Mouse (Mus musculus): Measurements from ENCODE around the gene Phyhd1. TPM values are rescaled to one million over a fixed set of nuclear protein-coding genes. Genes with fewer than 3 reads are reported as not detected.

Gene Phyhd1
- total and polyA plus RNA-seq, 3 experiments, result 8.5 to 18.0 (median 17.5) TPM

GRCm38 (mm10) chr2:30285416-30286181 is 19.6 kb downstream of the Phyhd1 start:
- DNase-seq, result no peak

GRCm38 (mm10) chr2:30286192-30287026 is 20.4 kb downstream of the Phyhd1 start, which contains the start of the genes Dolk and Nup188:
Dolk (minus strand) TSS chr2:30286334.
Nup188 (plus strand) TSS chr2:30286397.
- DNase-seq, result peak; percentile 97

GRCm38 (mm10) chr2:30287027-30287373 is 21.0 kb downstream of the Phyhd1 start:
- DNase-seq, result peak; percentile 21

GRCm38 (mm10) chr2:30299525-30299924 is 33.5 kb downstream of the Phyhd1 start:
- DNase-seq, result peak; percentile 34

- DNase-seq, result no peak
Measured at GRCm38 (mm10) chr2:30299966-30300365, 34.0 kb downstream of the Phyhd1 start.

- DNase-seq, result no peak
Measured at GRCm38 (mm10) chr2:30306087-30306486, 40.1 kb downstream of the Phyhd1 start.

GRCm38 (mm10) chr2:30309351-30309750 is 43.3 kb downstream of the Phyhd1 start:
- DNase-seq, result no peak

GRCm38 (mm10) chr2:30311481-30311880 is 45.5 kb downstream of the Phyhd1 start:
- DNase-seq, result peak; percentile 70

- no peak for DNase-seq
Measured at GRCm38 (mm10) chr2:30316136-30316535, 50.1 kb downstream of the Phyhd1 start.

- DNase-seq, result no peak
Measured at GRCm38 (mm10) chr2:30316955-30317354, 51.0 kb downstream of the Phyhd1 start.

GRCm38 (mm10) chr2:30319260-30319659 is 53.3 kb downstream of the Phyhd1 start:
- DNase-seq, result no peak

GRCm38 (mm10) chr2:30323111-30323510 is 57.1 kb downstream of the Phyhd1 start:
- peak; percentile 67 for DNase-seq

GRCm38 (mm10) chr2:30325296-30325695 is 59.3 kb downstream of the Phyhd1 start:
- DNase-seq, result peak; percentile 62

GRCm38 (mm10) chr2:30327276-30327675 is 61.3 kb downstream of the Phyhd1 start:
- DNase-seq, result peak; percentile 66

- peak; percentile 31 for DNase-seq
Measured at GRCm38 (mm10) chr2:30328791-30329190, 62.8 kb downstream of the Phyhd1 start.

Other genes with a start within 250 kb of the Phyhd1 start
- 10 to 100 TPM; 14.7 to 22.0 TPM for gene Wdr34, start 217.3 kb upstream of the Phyhd1 start, total RNA-seq (2021)
- gene Wdr34, start 217.3 kb upstream of the Phyhd1 start, polyA plus RNA-seq (2012; rRNA removed), result 59.2 and 62.5 TPM in 2 replicates
- gene Set, start 208.8 kb upstream of the Phyhd1 start, total RNA-seq (2021), result 100 to 1,000 TPM; 202 to 236 TPM
- 94.3 and 101 TPM in 2 replicates for gene Set, start 208.8 kb upstream of the Phyhd1 start, polyA plus RNA-seq (2012; rRNA removed)
- gene Pkn3, start 188.5 kb upstream of the Phyhd1 start, total RNA-seq (2021), result 1 to 10 TPM; 4.7 to 6.2 TPM
- gene Pkn3, start 188.5 kb upstream of the Phyhd1 start, polyA plus RNA-seq (2012; rRNA removed), result 5.5 and 8.8 TPM in 2 replicates
- 10 to 100 TPM; 16.2 to 18.9 TPM for gene Zdhhc12, start 172.6 kb upstream of the Phyhd1 start, total RNA-seq (2021)
- gene Zdhhc12, start 172.6 kb upstream of the Phyhd1 start, polyA plus RNA-seq (2012; rRNA removed), result 120 and 123 TPM in 2 replicates
- gene Zer1, start 141.6 kb upstream of the Phyhd1 start, total RNA-seq (2021), result 10 to 100 TPM; 35.0 to 40.2 TPM
- 91.0 and 95.5 TPM in 2 replicates for gene Zer1, start 141.6 kb upstream of the Phyhd1 start, polyA plus RNA-seq (2012; rRNA removed)
- gene Tbc1d13, start 132.5 kb upstream of the Phyhd1 start, total RNA-seq (2021), result 10 to 100 TPM; 47.8 to 55.2 TPM
- 60.2 and 69.7 TPM in 2 replicates for gene Tbc1d13, start 132.5 kb upstream of the Phyhd1 start, polyA plus RNA-seq (2012; rRNA removed)
- 10 to 100 TPM; 29.2 to 42.5 TPM for gene Endog, start 94.7 kb upstream of the Phyhd1 start, total RNA-seq (2021)
- gene Endog, start 94.7 kb upstream of the Phyhd1 start, polyA plus RNA-seq (2012; rRNA removed), result 134 and 158 TPM in 2 replicates
- 10 to 100 TPM; 18.7 to 23.6 TPM for gene Spout1, start 87.7 kb upstream of the Phyhd1 start, total RNA-seq (2021)
- 28.5 and 36.4 TPM in 2 replicates for gene Spout1, start 87.7 kb upstream of the Phyhd1 start, polyA plus RNA-seq (2012; rRNA removed)
- 10 to 100 TPM; 22.1 to 23.9 TPM for gene Kyat1, start 60.4 kb upstream of the Phyhd1 start, total RNA-seq (2021)
- gene Kyat1, start 60.4 kb upstream of the Phyhd1 start, polyA plus RNA-seq (2012; rRNA removed), result 28.7 and 37.3 TPM in 2 replicates
- gene Lrrc8a, start 28.5 kb upstream of the Phyhd1 start, total RNA-seq (2021), result 10 to 100 TPM; 59.3 to 65.7 TPM
- gene Lrrc8a, start 28.5 kb upstream of the Phyhd1 start, polyA plus RNA-seq (2012; rRNA removed), result 40.5 and 44.8 TPM in 2 replicates
- 1 to 10 TPM in 1 of 2 experiments, under 1 TPM in 1; 0.97 to 1.9 TPM for gene Gm28035, start 25.6 kb upstream of the Phyhd1 start, total RNA-seq (2021)
- 14.0 and 15.0 TPM in 2 replicates for gene Gm28035, start 25.6 kb upstream of the Phyhd1 start, polyA plus RNA-seq (2012; rRNA removed)
- gene Gm28038, start 14.8 kb downstream of the Phyhd1 start, total RNA-seq (2021), result not detected
- not detected in 2 replicates for gene Gm28038, start 14.8 kb downstream of the Phyhd1 start, polyA plus RNA-seq (2012; rRNA removed)
- gene Dolk, start 20.1 kb downstream of the Phyhd1 start, total RNA-seq (2021), result 10 to 100 TPM; 39.5 to 61.5 TPM
- gene Dolk, start 20.1 kb downstream of the Phyhd1 start, polyA plus RNA-seq (2012; rRNA removed), result 39.0 and 42.2 TPM in 2 replicates
- gene Nup188, start 20.2 kb downstream of the Phyhd1 start, total RNA-seq (2021), result 10 to 100 TPM; 24.9 to 31.1 TPM
- 54.4 and 66.6 TPM in 2 replicates for gene Nup188, start 20.2 kb downstream of the Phyhd1 start, polyA plus RNA-seq (2012; rRNA removed)
- gene Sh3glb2, start 93.1 kb downstream of the Phyhd1 start, total RNA-seq (2021), result 10 to 100 TPM; 74.8 to 80.1 TPM
- gene Sh3glb2, start 93.1 kb downstream of the Phyhd1 start, polyA plus RNA-seq (2012; rRNA removed), result 270 and 325 TPM in 2 replicates
- 100 to 1,000 TPM in 1 of 2 experiments, 10 to 100 TPM in 1; 71.7 to 111 TPM for gene Miga2, start 98.0 kb downstream of the Phyhd1 start, total RNA-seq (2021)
- 55.8 and 68.1 TPM in 2 replicates for gene Miga2, start 98.0 kb downstream of the Phyhd1 start, polyA plus RNA-seq (2012; rRNA removed)
- 10 to 100 TPM; 16.5 to 21.9 TPM for gene Dolpp1, start 126.1 kb downstream of the Phyhd1 start, total RNA-seq (2021)
- gene Dolpp1, start 126.1 kb downstream of the Phyhd1 start, polyA plus RNA-seq (2012; rRNA removed), result 70.6 and 82.0 TPM in 2 replicates
- gene Crat, start 149.6 kb downstream of the Phyhd1 start, total RNA-seq (2021), result 100 to 1,000 TPM; 216 to 274 TPM
- gene Crat, start 149.6 kb downstream of the Phyhd1 start, polyA plus RNA-seq (2012; rRNA removed), result 326 and 448 TPM in 2 replicates
- gene Ptpa, start 149.8 kb downstream of the Phyhd1 start, total RNA-seq (2021), result 100 to 1,000 TPM; 124 to 147 TPM
- 235 and 242 TPM in 2 replicates for gene Ptpa, start 149.8 kb downstream of the Phyhd1 start, polyA plus RNA-seq (2012; rRNA removed)
- 1 to 10 TPM; 2.4 to 7.8 TPM for gene Ier5l, start 208.0 kb downstream of the Phyhd1 start, total RNA-seq (2021)
- gene Ier5l, start 208.0 kb downstream of the Phyhd1 start, polyA plus RNA-seq (2012; rRNA removed), result 30.6 and 39.4 TPM in 2 replicates